33 mouse cellular contexts compared by ENCODE assay signal in genomic region chr4:63771291-63771690, GRCm38 (mm10). TPM values are rescaled to one million over a fixed set of nuclear protein-coding genes. Genes with fewer than 3 reads are reported as not detected.
"Had no signal": no experiment of that assay in that cellular context is flagged by ENCODE, and none has a peak within 500 bp of the region (broad histone marks: within the 10 kb centered on the region; RNA-seq: fewer than 3 reads in every experiment).

No protein-coding gene starts in this region.

- ATAC-seq: forebrain, embryonic 13.5 days; forebrain, embryonic 14.5 days; forebrain, embryonic 15.5 days; forebrain, embryonic 16.5 days; forebrain, postnatal 0 days had no signal

- H3K4me2 ChIP-seq: embryonic facial prominence, embryonic 12.5 days; embryonic facial prominence, embryonic 13.5 days; embryonic facial prominence, embryonic 15.5 days; forebrain, embryonic 12.5 days; forebrain, embryonic 13.5 days; forebrain, embryonic 15.5 days had no signal

- H3K9ac ChIP-seq: embryonic facial prominence, embryonic 12.5 days; embryonic facial prominence, embryonic 13.5 days; embryonic facial prominence, embryonic 15.5 days; forebrain, embryonic 12.5 days; forebrain, embryonic 13.5 days; forebrain, embryonic 15.5 days; forebrain, postnatal 0 days had no signal

- H3K36me3 ChIP-seq: embryonic facial prominence, embryonic 10.5 days; embryonic facial prominence, embryonic 12.5 days; embryonic facial prominence, embryonic 13.5 days; embryonic facial prominence, embryonic 15.5 days; forebrain, embryonic 10.5 days; forebrain, embryonic 12.5 days; forebrain, embryonic 15.5 days; heart, embryonic 10.5 days had no signal

- H3K27me3 ChIP-seq: embryonic facial prominence, embryonic 12.5 days; embryonic facial prominence, embryonic 13.5 days; embryonic facial prominence, embryonic 15.5 days; forebrain, embryonic 12.5 days; forebrain, embryonic 13.5 days; forebrain, embryonic 15.5 days had no signal

- DNase-seq: cerebellum, adult 9-10 months; cerebellum, adult 9-11 months; cerebellum, postnatal 10 days; cerebellum, postnatal 14 days; cerebellum, postnatal 25 days; cerebellum, postnatal 36 days; embryo, embryonic 11 days; forebrain, postnatal 0 days; gastrocnemius, adult 2 months; gastrocnemius, postnatal 10 days; gastrocnemius, postnatal 14 days; gastrocnemius, postnatal 25 days; gastrocnemius, postnatal 36 days; heart, adult 18-20 months; heart, adult 2 months had no signal

- H3K4me3 ChIP-seq: embryonic facial prominence, embryonic 10.5 days; embryonic facial prominence, embryonic 12.5 days; embryonic facial prominence, embryonic 13.5 days; embryonic facial prominence, embryonic 15.5 days; erythroblast, embryonic 14.5 days; forebrain, embryonic 10.5 days; forebrain, embryonic 12.5 days; forebrain, embryonic 13.5 days; forebrain, embryonic 15.5 days; gastrocnemius, adult 2 months; heart, adult 2 months; heart, embryonic 10.5 days had no signal

- H3K27ac ChIP-seq: embryonic facial prominence, embryonic 10.5 days; embryonic facial prominence, embryonic 12.5 days; embryonic facial prominence, embryonic 13.5 days; embryonic facial prominence, embryonic 15.5 days; forebrain, embryonic 10.5 days; forebrain, embryonic 12.5 days; forebrain, embryonic 13.5 days; forebrain, embryonic 15.5 days; gastrocnemius, adult 2 months; heart, adult 2 months; heart, embryonic 10.5 days had no signal

- H3K9me3 ChIP-seq: embryonic facial prominence, embryonic 10.5 days; embryonic facial prominence, embryonic 12.5 days; embryonic facial prominence, embryonic 13.5 days; embryonic facial prominence, embryonic 15.5 days; forebrain, embryonic 10.5 days; forebrain, embryonic 12.5 days; forebrain, embryonic 13.5 days; forebrain, embryonic 15.5 days; heart, embryonic 10.5 days had no signal

- H3K4me1 ChIP-seq: embryonic facial prominence, embryonic 10.5 days; embryonic facial prominence, embryonic 12.5 days; embryonic facial prominence, embryonic 13.5 days; embryonic facial prominence, embryonic 15.5 days; forebrain, embryonic 10.5 days; forebrain, embryonic 12.5 days; forebrain, embryonic 13.5 days; forebrain, embryonic 15.5 days; heart, embryonic 10.5 days had no signal

RNA-seq across cellular contexts. Expression of gene Tnfsf15, which starts 26.4 kb away (rescaled TPM):
- total RNA-seq: common myeloid progenitor, adult 5-6 weeks; forebrain, postnatal 0 days; gastrocnemius, adult 18-20 months; gastrocnemius, postnatal 36 days; gastrocnemius, postnatal 4 days; heart, adult 18-20 months; heart, adult 2 months; heart, adult 8-10 months had no signal
- polyA plus RNA-seq: cortical plate, adult 2 months; embryonic facial prominence, embryonic 10.5 days; embryonic facial prominence, embryonic 12.5 days; embryonic facial prominence, embryonic 13.5 days; erythroblast, embryonic 14.5 days; forebrain, embryonic 10.5 days; forebrain, embryonic 11.5 days; forebrain, embryonic 12.5 days; forebrain, embryonic 13.5 days; forebrain, embryonic 14.5 days; forebrain, embryonic 15.5 days; forebrain, embryonic 16.5 days; forebrain, postnatal 0 days; heart, adult 2 months had no signal
